Mouse (Mus musculus): ENCODE measurements at regions not wholly inside any gene's neighbourhood (a gene's known extent, or its start where the extent isn't known, plus 50 kb on each side); places are given as distances from the start of the nearest gene placed in this dataset.

- Histone ChIP-seq H3K4me1 (ENCODE audit: control insufficient read depth, insufficient read depth, low read length) (no peaks in the 10 kb centered on the region), H3K36me3 (replicated peaks; ENCODE audit: control insufficient read depth, insufficient read depth, low read depth, low read length) (no peaks in the 10 kb centered on the region), H3K4me3 (ENCODE audit: low read depth, low read length) (no peak overlapping the region), H3K9me3 (replicated peaks; ENCODE audit: control insufficient read depth, low read length) (no peaks in the 10 kb centered on the region), H3K9ac (replicated peaks; ENCODE audit: low read length) (no peak overlapping the region), H3K27ac (replicated peaks; ENCODE audit: low read depth, low read length) (no peak overlapping the region), H3K27me3 (ENCODE audit: control insufficient read depth, insufficient read depth, low read length) (no peaks in the 10 kb centered on the region), H3K4me2 (ENCODE audit: low read depth, low read length) (no peak overlapping the region)
- DNase-seq (ENCODE audit: low spot score) = no peak
- no peak for ATAC-seq (replicated peaks; ENCODE audit: insufficient number of reproducible peaks, low FRiP score, low TSS enrichment, low read depth)
These were observed 581.8 kb upstream of the Camk1g start for GRCm38 (mm10) chr1:193951936-193952335.

- DNase-seq (ENCODE audit: low spot score) = no peak
- H3K9me3 ChIP-seq (replicated peaks; ENCODE audit: control insufficient read depth, low read length) = no peaks in the 10 kb centered on the region
- no peak overlapping the region for H3K4me2 ChIP-seq (ENCODE audit: low read depth, low read length)
- H3K9ac ChIP-seq (replicated peaks; ENCODE audit: low read length) = no peak overlapping the region
- no peak overlapping the region for H3K27ac ChIP-seq (replicated peaks; ENCODE audit: low read depth, low read length)
- H3K27me3 ChIP-seq (ENCODE audit: control insufficient read depth, insufficient read depth, low read length) = no peaks in the 10 kb centered on the region
- H3K4me3 ChIP-seq (ENCODE audit: low read depth, low read length) = no peak overlapping the region
- ATAC-seq (replicated peaks; ENCODE audit: insufficient number of reproducible peaks, low FRiP score, low TSS enrichment, low read depth) = no peak
- no peaks in the 10 kb centered on the region for H3K4me1 ChIP-seq (ENCODE audit: control insufficient read depth, insufficient read depth, low read length)
- no peaks in the 10 kb centered on the region for H3K36me3 ChIP-seq (replicated peaks; ENCODE audit: control insufficient read depth, insufficient read depth, low read depth, low read length)
These were observed 579.7 kb upstream of the Camk1g start for GRCm38 (mm10) chr1:193949817-193950216.

GRCm38 (mm10) chr1:193946953-193947586, 577.0 kb upstream of the Camk1g start:
- WGBS = 76% methylated on average over 6 of the region's 6 CpGs
- Histone ChIP-seq H3K4me2 (ENCODE audit: low read depth, low read length) (no peak overlapping the region), H3K27me3 (ENCODE audit: control insufficient read depth, insufficient read depth, low read length) (no peaks in the 10 kb centered on the region), H3K9ac (replicated peaks; ENCODE audit: low read length) (no peak overlapping the region), H3K36me3 (replicated peaks; ENCODE audit: control insufficient read depth, insufficient read depth, low read depth, low read length) (no peaks in the 10 kb centered on the region), H3K9me3 (replicated peaks; ENCODE audit: control insufficient read depth, low read length) (no peaks in the 10 kb centered on the region), H3K4me1 (ENCODE audit: control insufficient read depth, insufficient read depth, low read length) (no peaks in the 10 kb centered on the region), H3K4me3 (ENCODE audit: low read depth, low read length) (no peak overlapping the region), H3K27ac (replicated peaks; ENCODE audit: low read depth, low read length) (no peak overlapping the region)
- DNase-seq (ENCODE audit: low spot score) (no peak), ATAC-seq (replicated peaks; ENCODE audit: insufficient number of reproducible peaks, low FRiP score, low TSS enrichment, low read depth) (no peak)

GRCm38 (mm10) chr1:193935969-193936368, 565.9 kb upstream of the Camk1g start:
- H3K27ac ChIP-seq (replicated peaks; ENCODE audit: low read depth, low read length) = no peak overlapping the region
- no peak overlapping the region for H3K4me2 ChIP-seq (ENCODE audit: low read depth, low read length)
- no peaks in the 10 kb centered on the region for H3K4me1 ChIP-seq (ENCODE audit: control insufficient read depth, insufficient read depth, low read length)
- DNase-seq (ENCODE audit: low spot score) = no peak
- no peaks in the 10 kb centered on the region for H3K9me3 ChIP-seq (replicated peaks; ENCODE audit: control insufficient read depth, low read length)
- no peaks in the 10 kb centered on the region for H3K36me3 ChIP-seq (replicated peaks; ENCODE audit: control insufficient read depth, insufficient read depth, low read depth, low read length)
- 94% methylated on average over 2 of the region's 2 CpGs for WGBS
- no peak overlapping the region for H3K9ac ChIP-seq (replicated peaks; ENCODE audit: low read length)
- H3K4me3 ChIP-seq (ENCODE audit: low read depth, low read length) = no peak overlapping the region
- no peaks in the 10 kb centered on the region for H3K27me3 ChIP-seq (ENCODE audit: control insufficient read depth, insufficient read depth, low read length)
- ATAC-seq (replicated peaks; ENCODE audit: insufficient number of reproducible peaks, low FRiP score, low TSS enrichment, low read depth) = no peak

GRCm38 (mm10) chr1:193934308-193934707, 564.2 kb upstream of the Camk1g start:
- Histone ChIP-seq H3K9me3 (replicated peaks; ENCODE audit: control insufficient read depth, low read length) (no peaks in the 10 kb centered on the region), H3K4me2 (ENCODE audit: low read depth, low read length) (no peak overlapping the region), H3K4me3 (ENCODE audit: low read depth, low read length) (no peak overlapping the region), H3K27me3 (ENCODE audit: control insufficient read depth, insufficient read depth, low read length) (no peaks in the 10 kb centered on the region), H3K9ac (replicated peaks; ENCODE audit: low read length) (no peak overlapping the region), H3K36me3 (replicated peaks; ENCODE audit: control insufficient read depth, insufficient read depth, low read depth, low read length) (no peaks in the 10 kb centered on the region), H3K4me1 (ENCODE audit: control insufficient read depth, insufficient read depth, low read length) (no peaks in the 10 kb centered on the region), H3K27ac (replicated peaks; ENCODE audit: low read depth, low read length) (no peak overlapping the region)
- ATAC-seq (replicated peaks; ENCODE audit: insufficient number of reproducible peaks, low FRiP score, low TSS enrichment, low read depth) (no peak), DNase-seq (ENCODE audit: low spot score) (no peak)
- 23% methylated on average over 1 of the region's 1 CpGs for WGBS

GRCm38 (mm10) chr1:193931131-193931729, 561.1 kb upstream of the Camk1g start:
- WGBS = 79% methylated on average over 5 of the region's 5 CpGs
- H3K4me1 ChIP-seq (ENCODE audit: control insufficient read depth, insufficient read depth, low read length) = no peaks in the 10 kb centered on the region
- H3K4me3 ChIP-seq (ENCODE audit: low read depth, low read length) = no peak overlapping the region
- no peak for DNase-seq (ENCODE audit: low spot score)
- H3K9me3 ChIP-seq (replicated peaks; ENCODE audit: control insufficient read depth, low read length) = no peaks in the 10 kb centered on the region
- no peak overlapping the region for H3K9ac ChIP-seq (replicated peaks; ENCODE audit: low read length)
- no peaks in the 10 kb centered on the region for H3K36me3 ChIP-seq (replicated peaks; ENCODE audit: control insufficient read depth, insufficient read depth, low read depth, low read length)
- no peak overlapping the region for H3K4me2 ChIP-seq (ENCODE audit: low read depth, low read length)
- H3K27me3 ChIP-seq (ENCODE audit: control insufficient read depth, insufficient read depth, low read length) = no peaks in the 10 kb centered on the region
- ATAC-seq (replicated peaks; ENCODE audit: insufficient number of reproducible peaks, low FRiP score, low TSS enrichment, low read depth) = no peak
- no peak overlapping the region for H3K27ac ChIP-seq (replicated peaks; ENCODE audit: low read depth, low read length)

GRCm38 (mm10) chr1:193928607-193929006, 558.5 kb upstream of the Camk1g start:
- Histone ChIP-seq H3K4me2 (ENCODE audit: low read depth, low read length) (no peak overlapping the region), H3K9me3 (replicated peaks; ENCODE audit: control insufficient read depth, low read length) (no peaks in the 10 kb centered on the region), H3K4me3 (ENCODE audit: low read depth, low read length) (no peak overlapping the region), H3K27ac (replicated peaks; ENCODE audit: low read depth, low read length) (no peak overlapping the region), H3K27me3 (ENCODE audit: control insufficient read depth, insufficient read depth, low read length) (no peaks in the 10 kb centered on the region), H3K36me3 (replicated peaks; ENCODE audit: control insufficient read depth, insufficient read depth, low read depth, low read length) (no peaks in the 10 kb centered on the region), H3K4me1 (ENCODE audit: control insufficient read depth, insufficient read depth, low read length) (no peaks in the 10 kb centered on the region), H3K9ac (replicated peaks; ENCODE audit: low read length) (no peak overlapping the region)
- no peak for DNase-seq (ENCODE audit: low spot score)
- no peak for ATAC-seq (replicated peaks; ENCODE audit: insufficient number of reproducible peaks, low FRiP score, low TSS enrichment, low read depth)
- 71% methylated on average over 4 of the region's 4 CpGs for WGBS

GRCm38 (mm10) chr1:193922756-193923155, 552.7 kb upstream of the Camk1g start:
- DNase-seq (ENCODE audit: low spot score) (no peak), ATAC-seq (replicated peaks; ENCODE audit: insufficient number of reproducible peaks, low FRiP score, low TSS enrichment, low read depth) (no peak)
- H3K9me3 ChIP-seq (replicated peaks; ENCODE audit: control insufficient read depth, low read length) = no peaks in the 10 kb centered on the region
- H3K4me3 ChIP-seq (ENCODE audit: low read depth, low read length) = no peak overlapping the region
- H3K27me3 ChIP-seq (ENCODE audit: control insufficient read depth, insufficient read depth, low read length) = no peaks in the 10 kb centered on the region
- WGBS = 79% methylated on average over 4 of the region's 4 CpGs
- H3K4me2 ChIP-seq (ENCODE audit: low read depth, low read length) = no peak overlapping the region
- no peak overlapping the region for H3K9ac ChIP-seq (replicated peaks; ENCODE audit: low read length)
- no peaks in the 10 kb centered on the region for H3K36me3 ChIP-seq (replicated peaks; ENCODE audit: control insufficient read depth, insufficient read depth, low read depth, low read length)
- no peak overlapping the region for H3K27ac ChIP-seq (replicated peaks; ENCODE audit: low read depth, low read length)
- H3K4me1 ChIP-seq (ENCODE audit: control insufficient read depth, insufficient read depth, low read length) = no peaks in the 10 kb centered on the region

Data from embryonic facial prominence, embryonic 11.5 days (tissue).